Mouse (Mus musculus) embryonic facial prominence, embryonic 14.5 days (tissue): ENCODE results near the gene Ism2. TPM values are rescaled to one million over a fixed set of nuclear protein-coding genes. Genes with fewer than 3 reads are reported as not detected.
"Not testable (repeated sequence)": the region's sequence is repeated elsewhere in the genome, so short reads cannot be mapped to it uniquely, and the experiment has no call there.

Source experiments
- ATAC-seq: fragments of 200-750 bp; cut with Nextera tagmentation; 2 replicates; pipeline ENCODE4 v1.8.0; 2017; ENCODE audit warnings: low read depth, moderate number of reproducible peaks, moderate TSS enrichment
- DNase-seq: peaks from one replicate; pipeline ENCODE4 v3.0.0-alpha.2; 2015; ENCODE audit warnings: low spot score
- H3K27ac ChIP-seq: fragments of 300-500 bp; sonication (generic); replicated peaks from 2 replicates; pipeline ENCODE4 v1.5.1; 2014; ENCODE audit warnings: low read depth, mild to moderate bottlenecking, low read length, moderate library complexity
- H3K27me3 ChIP-seq: fragments of 300-500 bp; sonication (generic); replicated peaks from 2 replicates; pipeline ENCODE4 v1.6.1; 2014; ENCODE audit warnings: low read length; ENCODE audit not compliant: control insufficient read depth, insufficient read depth
- H3K36me3 ChIP-seq: fragments of 300-500 bp; sonication (generic); 2 replicates; pipeline ENCODE4 v1.6.1; 2014; ENCODE audit warnings: low read length, mixed read lengths; ENCODE audit not compliant: control insufficient read depth, insufficient read depth
- H3K4me1 ChIP-seq: fragments of 300-500 bp; sonication (generic); 2 replicates; pipeline ENCODE4 v1.6.1; 2014; ENCODE audit warnings: antibody characterized with exemption, low read length; ENCODE audit not compliant: control insufficient read depth, insufficient read depth
- H3K4me2 ChIP-seq: fragments of 300-500 bp; sonication (generic); 2 replicates; pipeline ENCODE4 v1.6.1; 2014; ENCODE audit warnings: low read depth, mild to moderate bottlenecking, low read length, moderate library complexity, mixed read lengths
- H3K4me3 ChIP-seq: fragments of 300-500 bp; sonication (generic); 2 replicates; pipeline ENCODE4 v1.5.1; 2014; ENCODE audit warnings: low read depth, mild to moderate bottlenecking, low read length
- H3K9ac ChIP-seq: fragments of 300-500 bp; sonication (generic); 2 replicates; pipeline ENCODE4 v1.6.1; 2014; ENCODE audit warnings: low read depth, mild to moderate bottlenecking, low read length, moderate library complexity, mixed read lengths
- H3K9me3 ChIP-seq: fragments of 300-500 bp; sonication (generic); 2 replicates; pipeline ENCODE4 v1.6.1; 2016; ENCODE audit warnings: low read length; ENCODE audit not compliant: control insufficient read depth
- WGBS: fragments of 180-500 bp; shearing (Covaris S2); extraction: QIAGEN DNeasy Blood & Tissue Kit; methylation state at CpG from one replicate; pipeline ENCODE4 v1.1.7; 2014; 5-methylcytosine and 5-hydroxymethylcytosine counted together
- polyA plus RNA-seq: library from polyadenylated mRNA; unstranded; fragments of >200 nt; fragmentation: Nextera tagmentation; extraction: Ambion mirVana; gene quantifications from 2 replicates; pipeline ENCODE4 v1.2.1, GENCODE M21; 2014

Gene Ism2
- polyA plus RNA-seq, 1 experiment from 2014 or later = 0.92 TPM

GRCm38 (mm10) chr12:87331053-87331456 is 31.6 kb upstream of the Ism2 start:
- Histone ChIP-seq H3K9ac (no peak overlapping the region), H3K4me1 (no peaks in the 10 kb centered on the region), H3K4me2 (no peak overlapping the region), H3K36me3 (no peaks in the 10 kb centered on the region), H3K27me3 (no peaks in the 10 kb centered on the region), H3K9me3 (no peaks in the 10 kb centered on the region), H3K4me3 (no peak overlapping the region), H3K27ac (0 out of 2 replicates have a peak overlapping the region, but pooled peaks have one; percentile 6)
- DNase-seq (peak; percentile 39), ATAC-seq (peak; percentile 44; the same call in 1 of the 2 replicates)
- WGBS = 53% methylated on average over 6 of the region's 6 CpGs

- Histone ChIP-seq H3K9me3 (no peaks in the 10 kb centered on the region), H3K36me3 (no peaks in the 10 kb centered on the region), H3K4me3 (no peak overlapping the region), H3K4me1 (no peaks in the 10 kb centered on the region), H3K4me2 (no peak overlapping the region), H3K9ac (no peak overlapping the region), H3K27ac (no peak overlapping the region), H3K27me3 (no peaks in the 10 kb centered on the region)
- DNase-seq (no peak), ATAC-seq (no peak)
- 39% methylated on average over 2 of the region's 2 CpGs for WGBS
These were observed 30.7 kb upstream of the Ism2 start for GRCm38 (mm10) chr12:87330213-87330612.

DNA sequence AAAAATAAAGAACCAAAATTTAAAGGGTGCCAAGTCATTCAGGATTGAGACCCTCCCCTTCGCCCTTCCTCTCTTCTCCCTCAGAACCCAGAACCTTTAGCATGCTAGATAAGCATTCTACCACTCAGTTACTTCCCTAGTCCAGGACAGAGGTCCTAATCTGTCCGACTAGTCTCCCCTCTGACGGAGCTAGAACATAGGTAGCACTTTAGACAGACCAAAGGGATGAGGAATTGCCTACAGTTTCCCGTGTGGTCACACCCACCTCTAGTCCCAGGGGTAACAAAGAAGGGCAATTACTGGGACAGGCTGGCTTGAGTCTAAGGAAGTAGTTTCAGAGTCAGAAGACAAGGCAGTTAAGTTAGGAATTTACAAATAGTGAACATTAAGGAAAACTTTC is 28.5 kb upstream of the Ism2 start:
- no peak for ATAC-seq

GRCm38 (mm10) chr12:87327610-87328009 is 28.1 kb upstream of the Ism2 start:
- no peaks in the 10 kb centered on the region for H3K9me3 ChIP-seq
- ATAC-seq = peak; percentile 56
- no peaks in the 10 kb centered on the region for H3K27me3 ChIP-seq
- no peak overlapping the region for H3K27ac ChIP-seq
- H3K36me3 ChIP-seq = no peaks in the 10 kb centered on the region; the same call in 1 of the 2 replicates
- H3K9ac ChIP-seq = no peak overlapping the region
- H3K4me3 ChIP-seq = no peak overlapping the region
- H3K4me1 ChIP-seq = no peaks in the 10 kb centered on the region
- no peak overlapping the region for H3K4me2 ChIP-seq
- 23% methylated on average over 7 of the region's 7 CpGs for WGBS
- peak; percentile 57 for DNase-seq

More for the DNA sequence above, 28.5 kb upstream of the Ism2 start:
- Histone ChIP-seq H3K9ac (no peak overlapping the region), H3K9me3 (no peaks in the 10 kb centered on the region), H3K4me3 (no peak overlapping the region), H3K4me1 (no peaks in the 10 kb centered on the region), H3K4me2 (no peak overlapping the region), H3K36me3 (no peaks in the 10 kb centered on the region; the same call in 1 of the 2 replicates), H3K27ac (no peak overlapping the region), H3K27me3 (no peaks in the 10 kb centered on the region)
- DNase-seq = no peak
- WGBS = 46% methylated on average over 4 of the region's 4 CpGs

- Histone ChIP-seq H3K9ac (no peak overlapping the region), H3K4me2 (no peak overlapping the region), H3K4me3 (no peak overlapping the region), H3K4me1 (no peaks in the 10 kb centered on the region), H3K27me3 (no peaks in the 10 kb centered on the region), H3K27ac (no peak overlapping the region), H3K36me3 (no peaks in the 10 kb centered on the region; the same call in 1 of the 2 replicates), H3K9me3 (no peaks in the 10 kb centered on the region)
- no peak for ATAC-seq
- DNase-seq = no peak
- 94% methylated on average over 3 of the region's 3 CpGs for WGBS
These were observed 25.9 kb upstream of the Ism2 start for GRCm38 (mm10) chr12:87325452-87325851.

DNA sequence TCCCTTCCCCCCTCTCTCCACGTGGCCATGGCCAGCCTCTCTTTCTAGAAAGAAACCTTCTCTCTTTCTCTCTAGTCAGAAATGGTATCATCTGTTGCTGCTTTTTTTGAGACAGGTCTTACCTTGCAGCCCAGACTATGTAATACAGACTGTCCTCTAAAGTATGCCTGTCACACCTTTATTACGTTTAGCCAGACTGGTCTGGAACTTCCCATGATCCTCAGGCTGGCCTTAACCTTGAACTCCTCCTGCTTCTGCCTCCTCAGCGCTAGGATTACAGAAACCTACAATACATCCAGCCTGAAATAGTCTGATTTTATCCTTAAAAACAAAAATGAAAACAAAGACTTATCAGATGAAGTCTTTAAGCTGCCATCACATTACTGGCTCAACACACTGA is 19.7 kb upstream of the Ism2 start:
- ATAC-seq = no peak
- DNase-seq = no peak
- WGBS = 81% methylated on average over 3 of the region's 3 CpGs

DNA sequence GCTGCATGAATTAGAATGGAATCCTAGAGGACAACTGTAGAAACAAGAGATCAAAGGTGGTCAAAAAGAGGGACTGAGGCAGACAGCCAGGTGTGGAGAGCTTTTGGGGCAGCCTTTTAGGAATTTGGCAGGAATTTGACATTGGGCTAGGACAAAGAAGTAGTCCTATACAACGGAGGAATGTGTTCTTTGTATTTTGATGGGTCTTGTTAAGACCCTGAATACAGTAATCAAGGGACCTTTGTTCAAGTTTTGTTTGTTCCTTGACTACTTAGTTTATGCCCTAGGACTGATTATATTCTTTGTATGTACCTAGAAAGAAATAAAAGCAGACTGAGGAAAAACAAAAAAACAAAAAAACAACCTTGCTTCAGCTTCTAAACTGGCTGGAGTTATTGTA is 18.4 kb upstream of the Ism2 start:
- 69% methylated on average over 1 of the region's 1 CpGs for WGBS

More for the DNA sequence above, 19.7 kb upstream of the Ism2 start:
- Histone ChIP-seq H3K36me3 (peaks cover 4% of the 10 kb centered on the region; the same call in 1 of the 2 replicates), H3K4me1 (no peaks in the 10 kb centered on the region), H3K27ac (no peak overlapping the region), H3K27me3 (no peaks in the 10 kb centered on the region), H3K4me2 (no peak overlapping the region), H3K4me3 (no peak overlapping the region), H3K9me3 (no peaks in the 10 kb centered on the region), H3K9ac (no peak overlapping the region)

DNA sequence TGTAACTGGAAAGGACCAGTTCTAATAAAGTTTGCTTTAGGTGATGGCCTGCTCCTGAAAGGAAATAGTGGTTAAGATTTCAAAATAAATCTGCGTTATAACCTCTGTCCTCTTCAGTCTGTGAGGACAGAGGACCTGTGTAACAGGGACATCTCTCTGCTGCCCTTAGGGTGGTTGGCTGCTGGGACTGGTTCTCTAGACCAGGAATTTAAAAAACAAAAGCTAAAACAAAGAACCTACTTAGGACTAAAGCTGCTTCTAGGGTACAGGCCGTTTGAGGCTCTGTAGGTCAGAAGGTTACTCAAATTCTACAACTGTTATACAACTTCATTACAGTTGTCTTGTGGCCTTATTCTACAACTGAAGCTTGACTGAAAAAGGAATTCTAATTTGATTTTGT is 13.6 kb upstream of the Ism2 start:
- no peak for ATAC-seq
- WGBS = 43% methylated on average over 2 of the region's 2 CpGs

More for the DNA sequence above, 18.4 kb upstream of the Ism2 start:
- Histone ChIP-seq H3K27me3 (no peaks in the 10 kb centered on the region), H3K9ac (no peak overlapping the region), H3K4me2 (no peak overlapping the region), H3K4me3 (no peak overlapping the region), H3K9me3 (no peaks in the 10 kb centered on the region), H3K4me1 (no peaks in the 10 kb centered on the region), H3K36me3 (peaks cover 12% of the 10 kb centered on the region; the same call in 1 of the 2 replicates), H3K27ac (no peak overlapping the region)
- DNase-seq = no peak
- ATAC-seq = no peak

GRCm38 (mm10) chr12:87306584-87306844 is 7.0 kb upstream of the Ism2 start:
- H3K4me1 ChIP-seq, H3K27ac ChIP-seq, H3K4me3 ChIP-seq, H3K9ac ChIP-seq, H3K9me3 ChIP-seq, H3K27me3 ChIP-seq, H3K4me2 ChIP-seq, DNase-seq: not testable (repeated sequence)
- peaks cover 20% of the 10 kb centered on the region for H3K36me3 ChIP-seq
- WGBS = 66% methylated on average over 4 of the region's 4 CpGs
- ATAC-seq = peak; percentile 22; the same call in 1 of the 2 replicates

More for the DNA sequence above, 13.6 kb upstream of the Ism2 start:
- H3K36me3 ChIP-seq = peaks cover 43% of the 10 kb centered on the region
- H3K27ac ChIP-seq = no peak overlapping the region
- DNase-seq = no peak
- H3K4me2 ChIP-seq = no peak overlapping the region
- no peak overlapping the region for H3K9ac ChIP-seq
- no peak overlapping the region for H3K4me3 ChIP-seq
- H3K9me3 ChIP-seq = no peaks in the 10 kb centered on the region
- H3K4me1 ChIP-seq = no peaks in the 10 kb centered on the region
- no peaks in the 10 kb centered on the region for H3K27me3 ChIP-seq
